Mouse (Mus musculus): ENCODE data around the gene Krtap10-4.

- no peak for TF ChIP-seq POLR2A (IDR thresholded peaks at IDR 0.05; ENCODE audit: borderline replicate concordance, extremely low read depth, low read depth, low read length)
- TF ChIP-seq CTCF (IDR thresholded peaks at IDR 0.05; ENCODE audit: insufficient read depth, low read length) = no peak
Measured at GRCm38 (mm10) chr10:77839006-77839405, 12.1 kb upstream of the Krtap10-4 start.
